Mouse (Mus musculus) gastrocnemius, adult 2 months (tissue): ENCODE measurements around the gene Cblc. TPM values are rescaled to one million over a fixed set of nuclear protein-coding genes. Genes with fewer than 3 reads are reported as not detected.

ENCODE experiments used
- DNase-seq: peaks from one replicate; pipeline ENCODE4 v3.0.0; 2022
- H3K27ac ChIP-seq: fragments of 200-600 bp; 2 replicates; pipeline ENCODE4 v1.8.1; 2022; ENCODE audit warnings: mild to moderate bottlenecking
- H3K4me3 ChIP-seq: fragments of 200-600 bp; 2 replicates; pipeline ENCODE4 v1.8.1; 2022; ENCODE audit warnings: mild to moderate bottlenecking, moderate library complexity
- CTCF ChIP-seq: fragments of 200-600 bp; IDR thresholded peaks from 2 replicates; pipeline ENCODE4 v1.8.1; 2022; ENCODE audit warnings: antibody characterized with exemption, mild to moderate bottlenecking, moderate library complexity
- intact Hi-C: fragments of 180-260 bp; cut with DNase I; formaldehyde crosslinking; loops from one replicate; pipeline ENCODE4 v1.15.1; 2025
- total RNA-seq, 2 experiments: library from RNA; stranded (reverse); gene quantifications; 2 replicates each; pipeline ENCODE4 v1.2.3; 2021

The Cblc gene
- total RNA-seq, 2 experiments from 2014 or later = not detected

GRCm38 (mm10) chr7:19742468-19742867 is 54.1 kb downstream of the Cblc start:
- intact Hi-C loops = no loop called here
- TF ChIP-seq CTCF = no peak
- H3K4me3 ChIP-seq = no peak overlapping the region
- no peak for DNase-seq
- no peak overlapping the region for H3K27ac ChIP-seq

- DNase-seq = no peak
- intact Hi-C loops = no loop called here
- peak overlapping the region; percentile 20; the same call in 1 of the 2 replicates for H3K27ac ChIP-seq
- no peak overlapping the region for H3K4me3 ChIP-seq
- TF ChIP-seq CTCF = no peak
Observed at GRCm38 (mm10) chr7:19741329-19742031, 55.1 kb downstream of the Cblc start.

GRCm38 (mm10) chr7:19740269-19740668 is 56.3 kb downstream of the Cblc start:
- no peak overlapping the region for H3K4me3 ChIP-seq
- DNase-seq = no peak
- no peak overlapping the region for H3K27ac ChIP-seq
- peak; percentile 35 for TF ChIP-seq CTCF
- intact Hi-C loops = no loop called here

- no peak for DNase-seq
- Histone ChIP-seq H3K4me3 (no peak overlapping the region), H3K27ac (no peak overlapping the region)
- peak; percentile 38; the same call in 1 of the 2 replicates for TF ChIP-seq CTCF
- intact Hi-C loops = no loop called here
Observed at GRCm38 (mm10) chr7:19738771-19739170, 57.8 kb downstream of the Cblc start.

- H3K4me3 ChIP-seq = no peak overlapping the region
- DNase-seq = no peak
- no peak overlapping the region for H3K27ac ChIP-seq
- TF ChIP-seq CTCF = no peak
- intact Hi-C loops = no loop called here
Observed at GRCm38 (mm10) chr7:19736389-19737057, 60.1 kb downstream of the Cblc start.

GRCm38 (mm10) chr7:19734178-19734666 is 62.4 kb downstream of the Cblc start:
- intact Hi-C loops = no loop called here
- DNase-seq = no peak
- no peak for TF ChIP-seq CTCF
- Histone ChIP-seq H3K27ac (peak overlapping the region; percentile 28; the same call in 1 of the 2 replicates), H3K4me3 (no peak overlapping the region)

Other genes starting within 250 kb of the Cblc start
- gene Ppp1r37, start 233.7 kb downstream of the Cblc start, total RNA-seq = 10 to 100 TPM; 48.4 to 49.1 TPM
- gene Zfp296, start 219.5 kb downstream of the Cblc start, total RNA-seq = under 1 TPM; 0.45 to 0.51 TPM
- 10 to 100 TPM; 73.4 to 74.2 TPM for gene Gemin7, start 219.2 kb downstream of the Cblc start, total RNA-seq
- 10 to 100 TPM; 13.7 to 15.1 TPM for gene Clasrp, start 192.3 kb downstream of the Cblc start, total RNA-seq
- gene Relb, start 167.4 kb downstream of the Cblc start, total RNA-seq = 1 to 10 TPM; 5.1 to 7.9 TPM
- 10 to 100 TPM; 46.6 TPM for gene Clptm1, start 131.8 kb downstream of the Cblc start, total RNA-seq
- not detected for gene Apoc2, start 118.9 kb downstream of the Cblc start, total RNA-seq
- gene Gm44805, start 115.4 kb downstream of the Cblc start, total RNA-seq = not detected
- not detected for gene Apoc4, start 115.3 kb downstream of the Cblc start, total RNA-seq
- gene Apoc1, start 104.1 kb downstream of the Cblc start, total RNA-seq = 1 to 10 TPM in 1 of 2 experiments, under 1 TPM in 1; 0.64 to 1.1 TPM
- gene Apoe, start 97.6 kb downstream of the Cblc start, total RNA-seq = 10 to 100 TPM; 38.0 to 61.8 TPM
- gene Tomm40, start 81.4 kb downstream of the Cblc start, total RNA-seq = 10 to 100 TPM; 41.0 to 52.4 TPM
- 1 to 10 TPM; 1.4 to 1.5 TPM for gene Nectin2, start 46.3 kb downstream of the Cblc start, total RNA-seq
- 10 to 100 TPM; 21.9 to 26.7 TPM for gene Bcam, start 25.8 kb downstream of the Cblc start, total RNA-seq
- 1 to 10 TPM; 1.3 to 1.5 TPM for gene Bcl3, start 26.0 kb upstream of the Cblc start, total RNA-seq
- not detected for gene Gm19345, start 55.2 kb upstream of the Cblc start, total RNA-seq
- not detected for gene Ceacam16, start 64.5 kb upstream of the Cblc start, total RNA-seq
- gene Ceacam19, start 91.2 kb upstream of the Cblc start, total RNA-seq = not detected
- gene Pvr, start 124.4 kb upstream of the Cblc start, total RNA-seq = 1 to 10 TPM; 5.9 to 6.3 TPM
- not detected for gene Igsf23, start 153.9 kb upstream of the Cblc start, total RNA-seq
- not detected for gene Ceacam20, start 168.6 kb upstream of the Cblc start, total RNA-seq
- not detected for gene Nlrp9b, start 194.7 kb upstream of the Cblc start, total RNA-seq